Mouse (Mus musculus): ENCODE results near the gene Pltp. TPM values are rescaled to one million over a fixed set of nuclear protein-coding genes. Genes with fewer than 3 reads are reported as not detected.

Pltp gene
- polyA plus RNA-seq, 1 experiment from 2014 or later, result 22.9 TPM

GRCm38 (mm10) chr2:164850061-164850460, 7.5 kb downstream of the Pltp start:
- ATAC-seq (ENCODE audit: insufficient number of reproducible peaks, low FRiP score, low TSS enrichment, low read depth) (no peak), DNase-seq (ENCODE audit: low spot score) (no peak)
- Histone ChIP-seq H3K9ac (ENCODE audit: low read length) (no peak overlapping the region), H3K4me3 (ENCODE audit: low read depth, low read length) (no peak overlapping the region), H3K4me1 (ENCODE audit: control insufficient read depth, insufficient read depth, low read length) (no peaks in the 10 kb centered on the region), H3K4me2 (ENCODE audit: low read depth, severe bottlenecking) (no peak overlapping the region), H3K36me3 (ENCODE audit: control insufficient read depth, insufficient read depth, low read length) (no peaks in the 10 kb centered on the region), H3K9me3 (ENCODE audit: control insufficient read depth, low read length) (no peaks in the 10 kb centered on the region), H3K27ac (replicated peaks; ENCODE audit: low read depth, low read length) (no peak overlapping the region), H3K27me3 (ENCODE audit: control insufficient read depth, insufficient read depth, low read length) (peaks cover 5% of the 10 kb centered on the region)
- 89% methylated on average over 8 of the region's 8 CpGs for WGBS

GRCm38 (mm10) chr2:164845782-164846181, 11.7 kb downstream of the Pltp start:
- 47% methylated on average over 3 of the region's 3 CpGs for WGBS
- DNase-seq (ENCODE audit: low spot score) (no peak), ATAC-seq (ENCODE audit: insufficient number of reproducible peaks, low FRiP score, low TSS enrichment, low read depth) (no peak)
- Histone ChIP-seq H3K9me3 (ENCODE audit: control insufficient read depth, low read length) (no peaks in the 10 kb centered on the region), H3K36me3 (ENCODE audit: control insufficient read depth, insufficient read depth, low read length) (no peaks in the 10 kb centered on the region), H3K4me1 (ENCODE audit: control insufficient read depth, insufficient read depth, low read length) (no peaks in the 10 kb centered on the region), H3K4me2 (ENCODE audit: low read depth, severe bottlenecking) (no peak overlapping the region), H3K27ac (replicated peaks; ENCODE audit: low read depth, low read length) (no peak overlapping the region), H3K27me3 (ENCODE audit: control insufficient read depth, insufficient read depth, low read length) (no peaks in the 10 kb centered on the region), H3K9ac (ENCODE audit: low read length) (no peak overlapping the region), H3K4me3 (ENCODE audit: low read depth, low read length) (no peak overlapping the region)

- no peak overlapping the region for H3K4me3 ChIP-seq (ENCODE audit: low read depth, low read length)
- H3K27ac ChIP-seq (replicated peaks; ENCODE audit: low read depth, low read length), result no peak overlapping the region
- 97% methylated on average over 4 of the region's 4 CpGs for WGBS
- peaks cover 8% of the 10 kb centered on the region for H3K4me1 ChIP-seq (ENCODE audit: control insufficient read depth, insufficient read depth, low read length)
- no peaks in the 10 kb centered on the region for H3K27me3 ChIP-seq (ENCODE audit: control insufficient read depth, insufficient read depth, low read length)
- no peaks in the 10 kb centered on the region for H3K9me3 ChIP-seq (ENCODE audit: control insufficient read depth, low read length)
- peaks cover 11% of the 10 kb centered on the region for H3K36me3 ChIP-seq (ENCODE audit: control insufficient read depth, insufficient read depth, low read length)
- DNase-seq (ENCODE audit: low spot score) (no peak), ATAC-seq (ENCODE audit: insufficient number of reproducible peaks, low FRiP score, low TSS enrichment, low read depth) (no peak)
- H3K4me2 ChIP-seq (ENCODE audit: low read depth, severe bottlenecking), result no peak overlapping the region
- H3K9ac ChIP-seq (ENCODE audit: low read length), result no peak overlapping the region
Measured at GRCm38 (mm10) chr2:164835164-164835563, 22.3 kb downstream of the Pltp start.

GRCm38 (mm10) chr2:164834531-164834930, 23.0 kb downstream of the Pltp start:
- WGBS, result 50% methylated on average over 8 of the region's 8 CpGs
- H3K36me3 ChIP-seq (ENCODE audit: control insufficient read depth, insufficient read depth, low read length), result peaks cover 9% of the 10 kb centered on the region
- peak overlapping the region; percentile 67 for H3K4me3 ChIP-seq (ENCODE audit: low read depth, low read length)
- no peaks in the 10 kb centered on the region for H3K27me3 ChIP-seq (ENCODE audit: control insufficient read depth, insufficient read depth, low read length)
- DNase-seq (ENCODE audit: low spot score), result no peak
- peak overlapping the region; percentile 99 for H3K4me2 ChIP-seq (ENCODE audit: low read depth, severe bottlenecking)
- H3K9ac ChIP-seq (ENCODE audit: low read length), result peak overlapping the region; percentile 85; the same call in 1 of the 2 replicates
- no peaks in the 10 kb centered on the region for H3K9me3 ChIP-seq (ENCODE audit: control insufficient read depth, low read length)
- ATAC-seq (ENCODE audit: insufficient number of reproducible peaks, low FRiP score, low TSS enrichment, low read depth), result no peak
- H3K27ac ChIP-seq (replicated peaks; ENCODE audit: low read depth, low read length), result no peak overlapping the region
- peaks cover 8% of the 10 kb centered on the region for H3K4me1 ChIP-seq (ENCODE audit: control insufficient read depth, insufficient read depth, low read length)

- Histone ChIP-seq H3K27ac (replicated peaks; ENCODE audit: low read depth, low read length) (0 out of 2 replicates have a peak within 1 kb of the TSS, but pooled peaks have one; percentile 36), H3K9me3 (ENCODE audit: control insufficient read depth, low read length) (no peaks in the 10 kb centered on the region), H3K4me3 (ENCODE audit: low read depth, low read length) (peak within 1 kb of the TSS; percentile 67), H3K27me3 (ENCODE audit: control insufficient read depth, insufficient read depth, low read length) (no peaks in the 10 kb centered on the region), H3K36me3 (ENCODE audit: control insufficient read depth, insufficient read depth, low read length) (peaks cover 3% of the 10 kb centered on the region; the same call in 1 of the 2 replicates), H3K4me1 (ENCODE audit: control insufficient read depth, insufficient read depth, low read length) (peaks cover 8% of the 10 kb centered on the region), H3K9ac (ENCODE audit: low read length) (peak within 1 kb of the TSS; percentile 85), H3K4me2 (ENCODE audit: low read depth, severe bottlenecking) (peak within 1 kb of the TSS; percentile 99)
- DNase-seq (ENCODE audit: low spot score) (peak; percentile 98), ATAC-seq (ENCODE audit: insufficient number of reproducible peaks, low FRiP score, low TSS enrichment, low read depth) (peak; percentile 51; the same call in 1 of the 2 replicates)
- WGBS, result under 1% methylated on average over 31 of the region's 31 CpGs
Measured at GRCm38 (mm10) chr2:164833314-164833959, 24.1 kb downstream of the Pltp start, which contains the start of gene Neurl2. TSS of gene Neurl2 (minus strand) at chr2:164833456.

GRCm38 (mm10) chr2:164832748-164833301, 24.7 kb downstream of the Pltp start, which contains the start of gene Ctsa:
TSS of gene Ctsa (plus strand) at chr2:164832873.
- H3K4me2 ChIP-seq (ENCODE audit: low read depth, severe bottlenecking), result peak within 1 kb of the TSS; percentile 99
- H3K9ac ChIP-seq (ENCODE audit: low read length), result peak within 1 kb of the TSS; percentile 85
- DNase-seq (ENCODE audit: low spot score) (peak; percentile 75), ATAC-seq (ENCODE audit: insufficient number of reproducible peaks, low FRiP score, low TSS enrichment, low read depth) (peak; percentile 27)
- H3K27ac ChIP-seq (replicated peaks; ENCODE audit: low read depth, low read length), result 0 out of 2 replicates have a peak within 1 kb of the TSS, but pooled peaks have one; percentile 36
- H3K36me3 ChIP-seq (ENCODE audit: control insufficient read depth, insufficient read depth, low read length), result peaks cover under 1% of the 10 kb centered on the region; the same call in 1 of the 2 replicates
- whole genome bisulfite sequencing, result 1% methylated on average over 35 of the region's 35 CpGs
- H3K27me3 ChIP-seq (ENCODE audit: control insufficient read depth, insufficient read depth, low read length), result no peaks in the 10 kb centered on the region
- H3K9me3 ChIP-seq (ENCODE audit: control insufficient read depth, low read length), result no peaks in the 10 kb centered on the region
- peaks cover 8% of the 10 kb centered on the region for H3K4me1 ChIP-seq (ENCODE audit: control insufficient read depth, insufficient read depth, low read length)
- H3K4me3 ChIP-seq (ENCODE audit: low read depth, low read length), result peak within 1 kb of the TSS; percentile 67

GRCm38 (mm10) chr2:164832032-164832747, 25.3 kb downstream of the Pltp start:
- no peaks in the 10 kb centered on the region for H3K9me3 ChIP-seq (ENCODE audit: control insufficient read depth, low read length)
- DNase-seq (ENCODE audit: low spot score) (no peak), ATAC-seq (ENCODE audit: insufficient number of reproducible peaks, low FRiP score, low TSS enrichment, low read depth) (no peak)
- 67% methylated on average over 16 of the region's 16 CpGs for WGBS
- H3K4me1 ChIP-seq (ENCODE audit: control insufficient read depth, insufficient read depth, low read length), result peaks cover 8% of the 10 kb centered on the region
- no peaks in the 10 kb centered on the region for H3K27me3 ChIP-seq (ENCODE audit: control insufficient read depth, insufficient read depth, low read length)
- peak overlapping the region; percentile 85; the same call in 1 of the 2 replicates for H3K9ac ChIP-seq (ENCODE audit: low read length)
- H3K27ac ChIP-seq (replicated peaks; ENCODE audit: low read depth, low read length), result no peak overlapping the region
- peak overlapping the region; percentile 99 for H3K4me2 ChIP-seq (ENCODE audit: low read depth, severe bottlenecking)
- peaks cover 3% of the 10 kb centered on the region; the same call in 1 of the 2 replicates for H3K36me3 ChIP-seq (ENCODE audit: control insufficient read depth, insufficient read depth, low read length)
- peak overlapping the region; percentile 67 for H3K4me3 ChIP-seq (ENCODE audit: low read depth, low read length)

GRCm38 (mm10) chr2:164831029-164831428, 26.5 kb downstream of the Pltp start:
- Histone ChIP-seq H3K4me1 (ENCODE audit: control insufficient read depth, insufficient read depth, low read length) (peaks cover 8% of the 10 kb centered on the region), H3K27ac (replicated peaks; ENCODE audit: low read depth, low read length) (no peak overlapping the region), H3K36me3 (ENCODE audit: control insufficient read depth, insufficient read depth, low read length) (peaks cover 8% of the 10 kb centered on the region; the same call in 1 of the 2 replicates), H3K4me2 (ENCODE audit: low read depth, severe bottlenecking) (no peak overlapping the region), H3K9me3 (ENCODE audit: control insufficient read depth, low read length) (no peaks in the 10 kb centered on the region), H3K4me3 (ENCODE audit: low read depth, low read length) (no peak overlapping the region), H3K27me3 (ENCODE audit: control insufficient read depth, insufficient read depth, low read length) (no peaks in the 10 kb centered on the region), H3K9ac (ENCODE audit: low read length) (no peak overlapping the region)
- ATAC-seq (ENCODE audit: insufficient number of reproducible peaks, low FRiP score, low TSS enrichment, low read depth), result no peak
- no peak for DNase-seq (ENCODE audit: low spot score)
- WGBS, result 82% methylated on average over 10 of the region's 10 CpGs
